Mouse (Mus musculus) heart, adult 8-10 months (tissue): ENCODE measurements at regions not wholly inside any gene's neighbourhood (a gene's known extent, or its start where the extent isn't known, plus 50 kb on each side); places are given as distances from the start of the nearest gene placed in this dataset.

Experiments
- DNase-seq: peaks from one replicate; pipeline ENCODE4 v3.0.0; 2022; ENCODE audit warnings: low spot score

DNA sequence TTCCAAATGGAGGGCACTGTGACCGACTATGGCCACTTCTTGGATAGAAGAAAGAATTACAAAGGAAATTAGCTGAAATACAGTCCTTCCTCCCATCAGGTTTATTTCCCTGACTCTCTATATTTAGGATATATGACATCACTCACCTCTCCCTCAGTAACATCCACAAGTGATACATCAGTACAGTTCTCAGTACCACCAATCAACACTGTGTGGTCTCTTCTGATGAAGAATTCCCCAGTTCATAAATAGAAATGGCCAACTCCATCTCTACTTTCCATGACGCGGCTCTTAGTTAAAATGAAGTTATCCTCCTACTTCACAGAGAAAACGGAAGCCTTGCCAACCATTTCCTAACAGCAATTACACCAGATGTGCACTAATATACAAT, 208.3 kb upstream of the Dio2 start:
- DNase-seq, result no peak

DNA sequence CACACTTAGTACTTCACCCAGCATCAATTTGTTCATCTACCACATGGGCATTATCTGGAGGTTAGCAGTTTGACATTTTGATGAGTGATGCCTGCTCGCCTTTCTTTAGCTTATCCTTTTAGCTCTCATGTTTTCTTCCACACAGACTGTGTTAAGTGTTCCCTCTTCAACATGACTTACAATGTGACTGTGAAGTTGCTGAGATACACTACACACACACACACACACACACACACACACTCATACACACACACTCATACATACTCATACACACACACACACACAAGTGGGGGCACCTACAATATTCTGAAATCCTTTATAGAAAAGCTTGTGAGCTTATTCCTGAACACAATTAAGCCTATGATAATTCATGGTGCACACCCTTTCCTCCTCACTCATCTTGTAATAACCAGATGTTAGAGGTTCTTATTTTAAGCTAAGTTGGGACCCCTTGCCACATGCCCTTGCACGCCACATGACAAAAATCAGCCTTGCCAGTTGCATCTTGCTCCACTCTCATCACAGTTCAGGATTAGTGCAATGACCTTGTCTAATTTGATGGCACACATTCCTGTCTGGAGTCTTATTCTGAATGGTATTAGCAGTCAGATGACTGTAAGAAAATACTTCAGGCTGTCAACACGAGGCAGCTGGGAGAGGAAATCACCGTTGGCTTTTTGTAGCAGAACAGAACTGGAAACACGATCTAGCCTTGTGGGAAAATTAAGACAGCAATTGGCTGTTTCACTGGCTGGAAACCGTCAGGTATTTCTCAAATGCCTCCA, 207.7 kb upstream of the Dio2 start:
- peak; percentile 68 for DNase-seq

DNA sequence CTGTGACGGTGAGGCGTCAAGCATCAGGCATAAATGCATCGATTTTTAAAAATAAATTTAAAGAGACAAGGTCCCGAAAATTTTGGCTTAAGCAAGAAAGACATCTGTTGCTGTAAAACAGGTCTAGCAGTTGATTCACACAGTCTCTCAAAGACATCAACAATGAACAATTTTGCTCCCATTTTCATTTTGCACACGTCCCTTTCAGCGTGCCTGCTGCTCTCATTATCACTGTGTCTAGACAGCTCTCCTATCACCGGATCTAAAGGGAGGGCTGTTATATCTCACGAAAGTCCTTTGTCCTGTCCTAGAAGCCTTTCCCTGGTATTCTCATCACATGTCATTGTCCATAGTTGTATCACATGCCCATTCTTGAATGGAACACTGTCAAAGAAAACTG, 194.4 kb upstream of the Dio2 start:
- DNase-seq, result no peak

DNA sequence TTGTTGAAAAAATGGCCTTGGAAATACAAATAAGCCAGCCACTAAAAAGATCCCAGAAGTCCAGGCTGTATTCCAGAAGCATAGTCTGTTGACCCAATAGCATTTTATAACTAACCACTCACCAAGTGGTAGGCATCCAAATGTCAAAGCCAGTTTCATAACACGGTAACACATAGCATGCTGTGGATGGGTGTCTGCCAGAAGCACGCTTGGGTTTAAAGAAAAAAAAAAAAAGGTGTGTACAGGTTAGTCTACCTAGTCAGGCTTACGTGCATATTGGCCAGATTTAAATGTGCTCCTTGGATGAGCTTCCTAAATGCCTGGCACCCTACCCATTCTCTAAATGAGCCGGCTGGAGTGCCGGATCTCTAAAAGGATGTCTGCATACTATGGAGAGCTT, 194.0 kb upstream of the Dio2 start:
- DNase-seq, result no peak

DNA sequence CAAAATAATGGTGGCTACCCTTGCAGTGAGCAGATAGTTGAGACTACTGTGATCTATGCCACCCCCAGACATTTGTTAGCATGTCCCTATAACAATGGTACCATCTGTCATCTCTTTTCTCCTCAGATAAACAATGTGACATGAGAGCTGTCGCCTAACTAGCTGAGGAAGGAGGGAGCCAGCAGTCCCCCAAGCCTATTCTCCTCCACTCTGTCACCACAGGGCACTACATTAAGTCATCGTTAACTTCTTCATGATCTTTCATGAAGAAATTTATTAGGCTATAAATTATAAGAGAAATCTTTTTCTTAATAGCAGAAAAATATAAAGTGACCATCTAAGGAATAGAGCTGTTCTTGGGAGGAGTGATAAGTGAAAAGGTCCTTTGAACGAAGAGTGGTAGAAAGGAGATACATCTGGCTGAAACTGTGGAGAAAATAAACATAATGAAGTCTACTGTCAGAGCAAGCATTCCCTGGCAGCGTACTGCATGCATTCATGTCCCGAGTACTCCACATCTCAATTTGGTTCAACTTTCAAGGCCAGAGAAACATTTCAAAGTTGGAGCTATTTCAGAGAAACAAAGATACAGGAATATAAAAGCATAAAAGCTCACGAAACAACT, 192.0 kb upstream of the Dio2 start:
- DNase-seq, result no peak

DNA sequence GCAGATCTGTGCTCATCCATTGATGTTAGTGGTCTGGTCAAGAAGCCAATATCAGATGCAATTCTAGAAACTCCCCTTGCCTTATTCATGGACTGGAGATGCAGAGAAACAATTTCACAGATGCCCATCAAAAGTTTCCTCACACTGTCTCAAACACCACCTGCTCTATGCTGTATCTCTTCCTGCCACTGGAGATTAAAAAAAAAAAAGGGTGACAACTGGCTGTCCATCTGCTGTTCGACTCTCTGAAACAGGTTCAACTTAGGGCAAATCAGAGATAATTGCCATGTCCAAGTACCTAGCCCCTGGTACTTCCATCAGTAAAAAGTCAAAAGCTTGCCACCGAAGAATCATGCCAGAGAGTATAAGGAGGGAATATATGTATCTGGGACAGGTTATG, 185.4 kb upstream of the Dio2 start:
- DNase-seq, result no peak

DNA sequence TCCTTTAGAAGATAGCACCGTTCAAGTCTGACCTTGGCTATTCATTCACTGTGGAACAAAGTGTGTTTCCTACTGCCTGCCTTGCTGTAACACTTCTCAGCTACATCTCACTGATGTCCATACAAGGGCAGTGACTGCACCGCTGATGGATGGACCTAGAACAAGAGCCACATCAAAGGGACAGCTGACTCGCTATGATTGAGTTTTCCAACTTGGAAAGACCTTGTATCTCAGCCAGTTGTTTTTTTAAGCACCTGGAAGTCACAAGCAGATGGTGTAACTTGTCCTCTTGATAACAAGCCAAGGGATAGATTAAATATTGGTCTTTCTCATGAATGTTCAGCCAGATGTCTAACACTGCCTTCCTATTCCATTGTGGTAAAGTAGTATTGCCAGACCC, 184.9 kb upstream of the Dio2 start:
- no peak for DNase-seq

DNA sequence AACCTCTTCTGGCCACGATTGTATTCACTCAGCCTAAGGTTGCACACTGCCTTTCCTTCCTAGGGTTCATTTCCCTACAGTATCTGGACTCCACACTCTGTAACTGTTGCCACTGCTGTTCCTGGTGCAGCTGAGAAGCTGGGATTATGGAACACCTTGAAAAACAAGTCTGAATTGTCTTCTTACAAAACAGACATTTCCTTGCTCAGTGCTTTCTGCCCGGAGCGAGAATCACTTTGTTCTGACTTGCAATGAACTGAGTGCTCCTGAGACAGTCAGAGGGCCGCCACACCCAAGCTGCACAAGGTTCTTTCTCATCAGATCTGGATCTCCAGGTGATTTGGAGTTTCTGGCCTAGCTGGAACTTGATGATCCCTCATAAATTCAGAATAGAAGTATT, 183.0 kb upstream of the Dio2 start:
- DNase-seq, result no peak

DNA sequence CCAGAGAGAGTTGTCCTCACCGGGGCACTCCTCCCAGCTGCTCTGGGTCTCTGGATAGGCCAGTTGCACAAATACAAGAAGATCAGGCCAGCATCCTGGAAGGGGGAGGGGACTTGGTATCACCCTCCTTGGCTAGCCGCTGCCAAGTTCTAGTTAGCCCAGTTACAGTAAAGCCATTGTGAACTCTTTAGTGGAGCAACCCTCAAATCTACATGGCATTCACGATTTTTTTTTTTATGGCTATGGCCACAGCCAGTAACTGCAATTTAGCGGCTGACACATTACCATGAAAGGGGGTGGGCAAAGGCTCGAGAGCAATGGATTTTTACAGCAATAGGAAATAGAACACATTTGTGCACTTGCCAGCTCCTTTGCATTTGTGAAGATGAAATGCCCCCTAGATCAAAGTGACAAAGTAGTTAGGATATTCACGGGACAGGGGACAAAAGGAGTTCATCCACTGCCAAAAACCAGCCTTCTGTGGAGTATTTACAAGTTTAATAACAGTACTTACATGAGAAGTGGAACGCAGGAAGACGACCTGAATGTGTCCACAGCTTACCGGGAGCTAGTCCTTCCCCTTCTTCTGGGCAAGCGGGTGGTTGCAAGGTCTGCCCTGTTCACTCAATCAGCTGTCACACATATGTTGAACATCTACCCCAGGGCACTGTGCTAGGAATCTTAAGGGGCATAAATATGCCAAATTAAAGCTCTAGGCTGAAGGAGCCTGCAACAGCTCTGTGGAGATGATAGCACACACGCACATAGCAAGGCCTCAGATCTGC, 177.9 kb upstream of the Dio2 start:
- DNase-seq, result no peak

DNA sequence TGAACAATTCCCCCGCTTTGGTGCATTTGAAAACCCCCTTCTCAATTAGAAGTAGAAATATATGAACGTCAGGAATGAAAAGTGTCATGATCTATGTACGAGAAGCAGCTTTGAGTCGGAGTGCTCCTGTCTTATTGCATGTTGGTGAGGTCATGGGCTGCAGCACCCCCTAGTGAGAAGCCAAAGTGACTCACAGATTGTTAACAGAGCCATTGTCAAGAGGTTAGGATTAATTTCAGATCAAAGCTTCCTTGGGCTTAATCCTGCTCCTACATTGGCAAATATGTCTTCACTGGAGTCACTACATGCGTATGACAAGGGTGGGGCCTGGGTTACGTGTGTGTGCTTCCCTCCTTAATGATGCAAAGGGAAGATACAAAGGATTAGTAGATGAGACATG, 165.8 kb upstream of the Dio2 start:
- DNase-seq, result no peak

DNA sequence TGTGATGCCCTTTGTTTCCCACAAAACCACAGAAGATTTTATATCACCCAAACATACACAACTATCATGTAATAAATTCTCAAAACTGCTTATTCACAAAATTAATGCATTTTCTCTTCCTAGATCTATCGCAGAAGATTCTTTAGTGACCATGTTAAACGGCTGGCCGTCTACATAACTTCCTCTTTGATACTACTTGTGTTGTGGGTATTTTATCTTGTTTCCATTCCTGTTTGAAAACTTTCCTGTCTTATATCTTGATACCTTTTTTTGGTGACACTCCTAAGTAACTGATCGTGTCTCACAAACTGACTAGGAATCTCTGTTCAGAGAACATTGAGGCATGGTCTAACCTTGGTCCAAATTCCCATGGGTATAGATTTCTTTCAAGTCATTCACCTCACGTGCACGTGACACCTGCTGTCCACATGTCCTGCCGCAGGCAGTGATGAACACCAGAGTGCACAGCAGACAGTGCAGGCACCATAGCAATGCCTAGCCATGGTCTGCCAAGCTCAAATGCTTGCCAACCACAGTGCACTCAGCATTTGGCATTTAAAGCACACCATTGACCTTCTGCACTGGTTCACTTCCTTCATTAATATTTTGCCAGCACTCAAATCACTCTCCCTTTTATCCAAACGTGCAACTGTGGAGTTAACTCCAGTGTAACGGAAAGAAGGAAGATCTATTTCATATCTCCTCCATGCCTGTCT, 155.6 kb upstream of the Dio2 start:
- peak; percentile 6 for DNase-seq

DNA sequence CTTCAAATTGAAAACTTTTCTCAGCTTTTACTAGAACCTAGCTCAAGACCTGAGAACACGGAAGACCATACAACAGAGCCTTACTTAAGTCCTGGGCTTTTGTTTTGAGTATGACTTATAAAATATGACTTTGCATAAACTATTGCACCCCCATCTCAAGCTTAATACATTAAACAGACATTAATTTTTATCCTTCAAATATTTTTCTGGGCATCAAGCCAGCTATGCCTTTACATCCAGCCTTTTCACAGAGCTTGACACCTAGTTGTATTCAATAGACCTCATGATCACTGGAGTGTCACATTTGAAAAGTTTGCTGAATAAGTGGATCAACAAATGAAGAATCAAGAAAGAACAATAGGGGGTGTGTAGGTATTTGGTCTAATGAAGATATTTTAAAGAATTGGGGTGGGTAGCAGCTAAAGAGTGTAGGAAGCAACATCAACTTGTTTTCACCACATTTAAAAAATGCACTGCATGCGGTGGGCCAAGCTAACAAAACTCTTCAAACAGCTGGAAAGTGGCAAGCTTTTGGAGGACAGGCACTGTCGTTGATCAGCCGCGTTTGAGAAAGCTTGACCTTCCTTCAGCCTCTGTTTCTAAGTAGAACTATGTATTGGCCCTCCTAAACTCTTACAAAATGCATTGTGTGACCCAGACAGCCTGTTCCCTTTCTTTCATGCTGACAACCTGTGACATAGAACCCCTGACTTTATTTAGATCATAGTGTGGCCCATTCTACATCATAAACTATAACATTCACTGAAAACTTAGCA, 138.2 kb upstream of the Dio2 start:
- no peak for DNase-seq

DNA sequence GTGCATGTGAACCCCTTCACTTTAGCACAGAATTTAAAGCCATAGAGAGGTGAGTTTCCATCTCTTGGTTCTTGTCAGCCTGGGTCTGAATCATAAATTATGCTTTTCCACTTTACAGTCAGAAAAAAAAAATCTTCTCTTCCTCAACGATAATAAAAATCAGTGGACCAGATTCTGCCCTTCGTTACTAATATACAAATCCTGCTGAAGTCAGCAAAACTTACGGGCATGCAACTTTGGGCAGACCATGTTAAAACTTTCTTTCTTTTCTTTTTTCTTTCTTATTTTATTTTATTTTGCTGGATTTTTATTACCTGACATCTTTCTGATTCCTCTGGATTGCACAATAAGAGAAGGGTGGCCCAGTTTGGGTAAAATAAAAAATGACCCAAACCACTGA, 136.6 kb upstream of the Dio2 start:
- DNase-seq, result no peak

DNA sequence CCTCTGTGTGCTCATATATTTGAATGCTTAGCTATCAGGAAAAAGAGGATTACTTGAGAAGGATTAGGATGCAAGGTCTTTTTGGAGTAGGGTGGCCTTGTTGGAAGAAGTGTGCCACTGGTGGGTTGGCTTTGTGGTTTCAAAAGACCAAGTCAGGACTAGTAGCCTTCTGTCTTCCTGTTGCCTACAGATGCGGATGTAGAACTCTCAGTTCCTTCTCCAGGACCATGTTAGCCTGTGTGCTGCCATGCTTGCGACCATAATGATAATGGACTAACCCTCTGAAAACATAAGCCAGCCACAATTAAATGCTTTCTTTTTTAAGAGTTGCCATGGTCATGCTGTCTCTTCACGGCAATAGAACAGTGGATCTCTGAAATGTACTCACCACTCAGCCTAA, 135.7 kb upstream of the Dio2 start:
- no peak for DNase-seq

DNA sequence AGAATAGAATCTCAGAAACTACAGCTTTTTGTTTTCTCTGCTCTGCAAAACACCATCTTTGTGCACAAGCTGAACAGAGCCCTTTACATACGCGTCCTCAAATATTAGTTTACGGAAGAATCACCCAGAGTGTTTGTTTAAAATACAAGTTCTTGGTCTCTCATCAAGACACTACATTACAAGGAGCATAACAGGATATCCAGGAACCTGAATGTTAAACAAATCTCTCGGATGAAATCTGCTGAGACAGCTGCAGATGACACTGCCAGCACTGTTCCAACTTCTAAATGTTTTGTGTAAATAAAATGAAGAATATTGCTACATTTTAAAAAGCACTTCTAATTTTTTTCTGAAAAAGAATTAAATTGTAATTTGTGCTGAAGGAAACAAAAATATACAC, 128.4 kb upstream of the Dio2 start:
- DNase-seq, result no peak

DNA sequence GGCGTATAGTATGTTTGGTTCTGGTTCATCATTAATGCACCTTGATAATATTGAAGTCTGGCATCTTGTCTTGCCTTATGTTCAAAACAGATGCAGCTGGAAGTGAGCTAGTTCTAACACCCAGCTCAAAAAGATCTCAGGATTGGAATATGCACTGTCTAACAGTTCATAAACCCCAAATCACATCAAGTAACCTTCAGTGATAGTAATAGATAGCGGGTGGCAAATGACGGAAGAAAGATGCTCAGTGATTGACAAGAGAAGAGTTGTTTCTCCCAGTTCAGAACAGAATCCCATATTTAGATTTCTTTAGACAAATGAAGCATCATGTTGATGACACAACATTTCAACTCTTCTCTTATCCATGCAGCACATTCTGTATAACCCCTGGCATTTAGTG, 124.4 kb upstream of the Dio2 start:
- no peak for DNase-seq

DNA sequence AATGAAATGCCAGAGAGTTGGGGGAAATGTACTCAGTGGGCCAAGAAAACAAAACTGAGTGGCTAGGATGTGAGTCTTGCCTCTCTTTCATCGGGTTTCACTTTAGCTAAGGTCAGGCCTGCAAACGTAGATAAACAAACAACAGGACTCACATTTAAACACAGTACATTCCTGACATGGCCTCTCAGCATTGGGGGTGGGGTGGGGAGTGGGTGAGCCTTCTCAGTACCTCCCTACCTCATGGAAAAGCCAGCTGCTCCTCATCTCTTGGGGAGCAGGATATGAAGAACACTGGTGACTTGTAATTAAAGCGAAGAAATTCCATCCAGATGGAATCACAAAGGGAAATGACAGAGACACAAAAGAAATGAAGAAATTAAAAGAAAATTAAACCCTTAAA, 119.5 kb upstream of the Dio2 start:
- peak; percentile 6 for DNase-seq

DNA sequence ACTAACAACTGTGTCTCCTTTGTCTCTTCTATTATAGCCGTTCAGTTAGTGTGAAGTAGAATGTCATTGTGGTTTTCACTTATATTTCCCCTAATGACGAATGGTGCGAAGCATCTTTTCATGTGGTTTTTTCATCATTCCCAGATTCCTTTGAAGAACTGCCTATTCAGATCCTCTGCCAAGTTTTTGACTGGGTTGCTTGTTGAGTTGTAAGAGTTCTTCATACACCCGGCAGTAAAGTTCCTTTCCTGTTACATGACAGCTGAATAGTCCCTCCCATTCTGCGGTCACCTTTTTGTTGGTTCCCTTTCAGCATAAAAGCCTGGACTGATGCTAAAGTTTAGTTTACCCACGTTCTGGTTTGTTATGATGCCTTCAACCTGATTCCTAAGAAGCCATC, 72.4 kb upstream of the Dio2 start:
- no peak for DNase-seq

DNA sequence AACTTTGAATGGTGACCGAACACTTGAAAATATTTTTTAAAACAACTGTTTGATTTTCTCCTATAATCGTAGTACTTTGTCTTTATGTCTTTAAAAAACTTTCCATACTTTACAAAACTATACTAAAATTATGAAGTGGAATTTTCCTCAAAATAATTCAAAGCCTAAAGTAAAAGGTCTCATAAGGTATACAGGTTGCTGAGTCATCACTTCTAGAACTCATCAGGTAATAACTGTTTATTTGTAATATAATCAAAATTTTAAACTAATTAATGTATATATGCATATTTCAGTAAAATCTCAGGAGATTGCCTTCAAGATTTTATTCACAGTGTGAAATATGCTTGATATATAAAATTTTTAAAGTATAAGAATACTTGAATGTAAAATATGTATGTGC, 52.3 kb upstream of the Dio2 start:
- DNase-seq, result no peak
